Mouse (Mus musculus) G1E (cell line): ENCODE measurements at regions not wholly inside any gene's neighbourhood (a gene's known extent, or its start where the extent isn't known, plus 50 kb on each side); places are given as distances from the start of the nearest gene placed in this dataset.

Experiments used
- CTCF ChIP-seq: IDR thresholded peaks from 2 replicates; pipeline ENCODE4 v1.5.1; 2012; ENCODE audit warnings: low read depth, low read length, inconsistent platforms, mixed read lengths
- GATA1 ChIP-seq: IDR thresholded peaks from 2 replicates; pipeline ENCODE4 v1.6.1; 2012; ENCODE audit warnings: borderline replicate concordance, low read length, inconsistent platforms, mixed read lengths

DNA sequence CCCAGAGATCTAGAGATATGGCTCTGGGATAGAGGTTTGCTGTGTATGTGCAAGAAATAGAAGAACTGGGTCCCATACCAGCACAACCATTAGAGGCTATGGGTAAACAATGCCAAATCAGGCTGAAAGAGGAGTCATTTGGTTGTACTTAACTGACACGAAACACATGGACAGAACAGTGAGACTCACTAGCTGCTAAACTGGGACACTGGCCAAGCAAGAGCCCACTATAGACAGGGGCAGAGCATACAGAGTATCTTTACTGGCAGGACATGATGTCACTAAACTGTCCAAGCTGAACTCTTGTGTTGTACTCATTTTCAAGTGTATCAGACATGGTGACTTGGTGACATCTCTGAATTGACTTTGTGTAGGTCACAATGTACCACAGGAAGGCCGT lies 371.3 kb upstream of the Dynlrb2 start:
- TF ChIP-seq CTCF (no peak), GATA1 (no peak)
